Mouse (Mus musculus) bone marrow, adult 2 months (tissue): Measurements from ENCODE around the gene Ndufa12. TPM values are rescaled to one million over a fixed set of nuclear protein-coding genes. Genes with fewer than 3 reads are reported as not detected.

Source experiments
- H3K27ac ChIP-seq: fragments of 200-500 bp; 2 replicates; pipeline ENCODE4 v1.5.1; 2012; ENCODE audit warnings: low read depth, mild to moderate bottlenecking, control low read depth, inconsistent platforms, low read length; ENCODE audit not compliant: control insufficient read depth, poor library complexity, insufficient read depth
- H3K4me1 ChIP-seq: fragments of 200-500 bp; 2 replicates; pipeline ENCODE4 v1.6.1; 2011; ENCODE audit warnings: low read length; ENCODE audit not compliant: control insufficient read depth, insufficient read depth
- H3K4me3 ChIP-seq: fragments of 200-500 bp; replicated peaks from 2 replicates; pipeline ENCODE3; 2011; ENCODE audit warnings: mild to moderate bottlenecking, low read depth, low read length, control low read depth; ENCODE audit not compliant: control insufficient read depth
- CTCF ChIP-seq: fragments of 200-500 bp; IDR thresholded peaks from 2 replicates; pipeline ENCODE4 v1.5.1; 2011; ENCODE audit warnings: low read length, control low read depth; ENCODE audit not compliant: control insufficient read depth, insufficient read depth
- POLR2A ChIP-seq: fragments of 200-500 bp; IDR thresholded peaks from 2 replicates; pipeline ENCODE4 v1.6.1; 2011; ENCODE audit warnings: low read depth, mild to moderate bottlenecking, control low read depth, low read length, borderline replicate concordance; ENCODE audit not compliant: control insufficient read depth
- WGBS: fragments of 180-500 bp; shearing (Covaris S2); methylation state at CpG from one replicate; pipeline ENCODE4 v1.1.7; 2018; 5-methylcytosine and 5-hydroxymethylcytosine counted together
- polyA plus RNA-seq: library from polyadenylated mRNA; stranded (reverse); fragments of >200 nt; gene quantifications from 2 replicates; pipeline ENCODE4 v1.2.4, GENCODE M21; 2011; ENCODE audit warnings: low replicate concordance; ENCODE audit not compliant: missing spikeins, insufficient read depth, insufficient read length

The Ndufa12 gene
- polyA plus RNA-seq, 1 experiment: 104 TPM

DNA sequence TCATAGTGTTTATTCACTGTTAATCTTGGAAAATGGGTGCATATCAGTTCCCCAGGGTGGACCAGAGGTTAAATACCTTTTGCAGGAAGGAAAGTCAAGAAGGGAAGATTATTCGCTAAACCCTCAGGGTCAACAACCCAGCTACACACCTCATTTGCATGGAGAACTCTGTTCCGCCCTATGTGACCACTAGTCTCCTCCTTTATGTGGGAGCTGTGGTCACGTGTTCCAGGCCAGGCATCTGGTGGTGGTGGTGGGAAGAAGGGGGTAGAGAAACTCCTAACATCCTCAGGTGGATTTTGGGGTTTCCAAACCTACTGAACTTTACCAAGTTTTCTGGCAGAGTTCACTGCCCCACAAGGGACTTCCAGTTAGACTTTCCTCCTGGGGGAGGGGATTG, 64.7 kb downstream of the Ndufa12 start:
- no peak overlapping the region for H3K27ac ChIP-seq
- H3K4me3 ChIP-seq: no peak overlapping the region
- no peaks in the 10 kb centered on the region for H3K4me1 ChIP-seq
- WGBS: 73% methylated on average over 3 of the region's 3 CpGs
- TF ChIP-seq CTCF: no peak
- no peak for TF ChIP-seq POLR2A

DNA sequence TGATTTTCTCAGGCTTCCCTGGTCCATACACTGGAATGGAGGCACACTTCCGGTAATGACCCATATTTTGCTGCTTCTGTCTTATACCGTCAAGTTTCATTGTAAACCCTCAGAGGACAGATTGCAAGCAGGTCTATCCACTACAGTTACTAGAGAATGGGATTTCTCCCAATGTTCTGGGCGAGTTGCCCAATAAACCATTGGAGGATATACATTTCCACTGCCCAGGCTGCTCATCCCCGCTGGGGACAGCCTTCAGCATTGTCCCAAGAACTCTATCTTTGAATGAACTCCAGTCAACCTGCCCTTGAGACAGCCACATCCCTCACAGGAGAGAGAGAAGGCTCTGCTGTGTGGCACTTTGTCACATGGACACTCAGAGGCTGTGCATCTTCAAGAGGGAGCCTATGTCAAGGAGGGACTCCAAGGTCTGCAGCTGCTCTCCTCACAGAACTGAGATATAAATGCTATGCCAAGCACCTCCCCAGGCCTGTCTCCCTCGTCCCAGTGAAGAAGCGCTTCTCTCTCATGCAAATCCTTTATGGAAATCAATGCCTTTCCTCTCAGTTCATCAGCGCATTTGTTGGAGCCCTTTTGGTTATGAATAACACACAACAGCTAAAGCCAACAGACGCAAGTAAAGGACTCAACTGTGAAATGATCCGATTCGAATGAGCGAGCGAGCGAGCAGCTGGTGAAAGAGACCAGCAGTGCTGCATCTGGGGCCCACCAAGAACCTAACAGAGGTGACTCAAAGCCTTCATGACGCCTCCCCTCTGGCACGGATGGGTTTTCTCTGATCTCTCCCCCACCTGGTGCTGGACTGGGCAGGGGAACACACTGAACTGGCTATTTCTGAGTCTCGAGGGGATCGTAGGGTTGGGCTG, 67.4 kb downstream of the Ndufa12 start:
- TF ChIP-seq POLR2A (no peak), CTCF (no peak)
- 81% methylated on average over 17 of the region's 17 CpGs for WGBS
- H3K4me3 ChIP-seq: no peak overlapping the region
- H3K27ac ChIP-seq: no peak overlapping the region
- no peaks in the 10 kb centered on the region for H3K4me1 ChIP-seq

Other genes starting within 250 kb of the Ndufa12 start
- gene Vezt, start 162.9 kb upstream of the Ndufa12 start, polyA plus RNA-seq: 6.6 and 7.9 TPM in 2 replicates
- gene Fgd6, start 162.7 kb upstream of the Ndufa12 start, polyA plus RNA-seq: 3.6 and 4.0 TPM in 2 replicates
- 2.4 and 4.2 TPM in 2 replicates for gene Nr2c1, start 50.7 kb upstream of the Ndufa12 start, polyA plus RNA-seq
- not detected in 2 replicates for gene Gm4792, start 100.0 kb downstream of the Ndufa12 start, polyA plus RNA-seq
- gene Tmcc3, start 113.2 kb downstream of the Ndufa12 start, polyA plus RNA-seq: 2.3 and 5.9 TPM in 2 replicates